Mouse (Mus musculus) neural tube, embryonic 14.5 days (tissue): ENCODE measurements around the gene Agbl3. TPM values are rescaled to one million over a fixed set of nuclear protein-coding genes. Genes with fewer than 3 reads are reported as not detected.

Source experiments
- ATAC-seq: fragments of 200-750 bp; cut with Nextera tagmentation; 2 replicates; pipeline ENCODE4 v1.8.0; 2017; ENCODE audit warnings: low read depth, mild to moderate bottlenecking, moderate TSS enrichment, moderate library complexity
- H3K27ac ChIP-seq: fragments of 300-500 bp; sonication (generic); 2 replicates; pipeline ENCODE4 v1.5.1; 2014; ENCODE audit warnings: low read depth, mild to moderate bottlenecking, control low read depth, low read length, moderate library complexity, mixed read lengths
- H3K27me3 ChIP-seq: fragments of 300-500 bp; sonication (generic); 2 replicates; pipeline ENCODE4 v1.6.1; 2014; ENCODE audit warnings: low read length; ENCODE audit not compliant: control insufficient read depth, insufficient read depth
- H3K36me3 ChIP-seq: fragments of 300-500 bp; sonication (generic); 2 replicates; pipeline ENCODE4 v1.6.1; 2014; ENCODE audit warnings: low read length, mixed read lengths; ENCODE audit not compliant: control insufficient read depth, insufficient read depth
- H3K4me1 ChIP-seq: fragments of 300-500 bp; sonication (generic); 2 replicates; pipeline ENCODE4 v1.6.1; 2014; ENCODE audit warnings: low read length; ENCODE audit not compliant: control insufficient read depth, insufficient read depth
- H3K4me2 ChIP-seq: fragments of 300-500 bp; sonication (generic); 2 replicates; pipeline ENCODE4 v1.6.1; 2014; ENCODE audit warnings: mild to moderate bottlenecking, low read depth, low read length, control low read depth
- H3K4me3 ChIP-seq: fragments of 300-500 bp; sonication (generic); 2 replicates; pipeline ENCODE4 v1.5.1; 2014; ENCODE audit warnings: low read depth, low read length, control low read depth, mixed read lengths
- H3K9ac ChIP-seq: fragments of 300-500 bp; sonication (generic); replicated peaks from 2 replicates; pipeline ENCODE4 v1.6.1; 2014; ENCODE audit warnings: low read depth, mild to moderate bottlenecking, control low read depth, low read length, mixed read lengths
- H3K9me3 ChIP-seq: fragments of 300-500 bp; sonication (generic); 2 replicates; pipeline ENCODE4 v1.6.1; 2016; ENCODE audit warnings: low read length; ENCODE audit not compliant: control insufficient read depth
- WGBS: fragments of 180-500 bp; shearing (Covaris S2); extraction: QIAGEN DNeasy Blood & Tissue Kit; methylation state at CpG from one replicate; pipeline ENCODE4 v1.1.7; 2014; 5-methylcytosine and 5-hydroxymethylcytosine counted together
- polyA plus RNA-seq: library from polyadenylated mRNA; unstranded; fragments of >200 nt; fragmentation: Nextera tagmentation; extraction: Ambion mirVana; gene quantifications from 2 replicates; pipeline ENCODE4 v1.2.1, GENCODE M21; 2014

Agbl3 gene
- polyA plus RNA-seq, 1 experiment from 2014 or later: 15.2 TPM

DNA sequence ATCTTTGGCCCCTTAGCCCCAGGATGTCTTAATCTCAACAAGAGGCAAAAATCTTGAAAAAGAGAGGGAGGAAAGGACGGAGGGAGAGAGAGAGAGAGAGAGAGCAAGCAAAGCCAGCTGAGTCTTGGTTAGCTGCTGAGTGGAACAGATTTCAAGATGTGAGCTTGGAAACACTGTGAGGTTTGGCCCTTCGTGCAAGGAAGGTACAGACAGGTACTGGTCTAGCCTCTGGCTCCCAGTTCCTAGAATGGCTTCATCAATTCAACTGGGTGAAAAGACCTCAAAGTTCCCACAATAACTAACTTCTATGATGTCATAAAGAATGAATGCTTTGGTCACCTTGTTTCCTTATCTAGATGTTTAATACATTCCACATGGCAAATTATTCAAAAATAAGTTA is 3.1 kb upstream of the Agbl3 start:
- no peak overlapping the region for H3K4me3 ChIP-seq
- WGBS: 78% methylated on average over 2 of the region's 2 CpGs
- no peak for ATAC-seq
- no peak overlapping the region for H3K4me2 ChIP-seq
- H3K9me3 ChIP-seq: no peaks in the 10 kb centered on the region
- H3K27me3 ChIP-seq: no peaks in the 10 kb centered on the region
- H3K36me3 ChIP-seq: no peaks in the 10 kb centered on the region
- H3K4me1 ChIP-seq: no peaks in the 10 kb centered on the region
- no peak overlapping the region for H3K9ac ChIP-seq
- no peak overlapping the region for H3K27ac ChIP-seq

DNA sequence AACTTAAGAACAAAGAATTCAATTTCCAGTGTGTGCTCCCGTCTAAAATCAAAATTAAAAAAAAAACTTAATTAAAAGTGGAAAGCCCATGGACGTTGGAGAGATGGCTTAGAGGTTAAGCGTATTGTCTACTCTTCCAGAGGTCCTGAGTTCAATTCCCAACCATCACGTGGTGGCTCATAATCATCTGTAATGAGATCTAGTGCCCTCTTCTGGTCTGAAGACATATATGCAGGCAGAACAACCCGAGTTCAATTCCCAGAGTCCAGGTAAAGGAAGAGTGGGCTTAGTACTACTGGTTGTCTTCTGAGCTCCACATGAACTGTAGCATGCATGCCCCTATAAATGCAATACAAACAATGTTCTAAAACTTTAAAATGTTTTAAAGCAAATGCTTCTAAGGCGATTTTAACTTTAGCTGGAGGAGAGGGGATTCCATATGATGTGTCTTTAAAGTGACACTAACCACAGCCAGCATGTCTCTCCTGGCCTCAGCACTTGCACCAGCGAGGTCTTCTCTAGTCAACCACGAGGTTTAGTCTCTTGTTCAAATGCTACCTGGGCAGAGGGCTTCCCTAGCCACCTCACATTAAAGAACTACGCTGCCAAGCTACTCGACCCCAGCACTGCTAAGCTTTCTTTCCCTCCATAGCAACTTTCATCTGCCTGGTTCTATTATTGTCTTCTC is 2.1 kb upstream of the Agbl3 start:
- H3K4me2 ChIP-seq: no peak overlapping the region
- H3K27me3 ChIP-seq: no peaks in the 10 kb centered on the region
- WGBS: 78% methylated on average over 10 of the region's 10 CpGs
- no peak overlapping the region for H3K4me3 ChIP-seq
- H3K9me3 ChIP-seq: no peaks in the 10 kb centered on the region
- no peak for ATAC-seq
- no peaks in the 10 kb centered on the region for H3K36me3 ChIP-seq
- H3K9ac ChIP-seq: no peak overlapping the region
- no peaks in the 10 kb centered on the region for H3K4me1 ChIP-seq
- no peak overlapping the region for H3K27ac ChIP-seq

- Histone ChIP-seq H3K4me3 (peak overlapping the region; percentile 67), H3K27me3 (no peaks in the 10 kb centered on the region), H3K9ac (peak overlapping the region; percentile 92), H3K27ac (peak overlapping the region; percentile 97), H3K4me1 (no peaks in the 10 kb centered on the region), H3K36me3 (0 out of 2 replicates have a peak, but pooled peaks cover 4% of the 10 kb centered on the region), H3K4me2 (peak overlapping the region; percentile 61), H3K9me3 (no peaks in the 10 kb centered on the region)
- 3% methylated on average over 13 of the region's 13 CpGs for WGBS
- ATAC-seq: no peak
Measured at GRCm38 (mm10) chr6:34780943-34781289, 684 bp downstream of the Agbl3 start.

- ATAC-seq: no peak
- 100% methylated on average over 1 of the region's 1 CpGs for WGBS
- Histone ChIP-seq H3K4me1 (no peaks in the 10 kb centered on the region), H3K9ac (no peak overlapping the region), H3K27me3 (no peaks in the 10 kb centered on the region), H3K27ac (no peak overlapping the region), H3K4me2 (no peak overlapping the region), H3K9me3 (no peaks in the 10 kb centered on the region), H3K36me3 (0 out of 2 replicates have a peak, but pooled peaks cover 4% of the 10 kb centered on the region), H3K4me3 (no peak overlapping the region)
Measured at GRCm38 (mm10) chr6:34782493-34782892, 2.3 kb downstream of the Agbl3 start.

- no peaks in the 10 kb centered on the region for H3K36me3 ChIP-seq
- no peak overlapping the region for H3K4me2 ChIP-seq
- 82% methylated on average over 3 of the region's 3 CpGs for WGBS
- H3K4me3 ChIP-seq: no peak overlapping the region
- no peak overlapping the region for H3K9ac ChIP-seq
- H3K27me3 ChIP-seq: no peaks in the 10 kb centered on the region
- H3K4me1 ChIP-seq: no peaks in the 10 kb centered on the region
- no peak for ATAC-seq
- no peak overlapping the region for H3K27ac ChIP-seq
- no peaks in the 10 kb centered on the region for H3K9me3 ChIP-seq
Measured at GRCm38 (mm10) chr6:34796881-34797280, 16.6 kb downstream of the Agbl3 start.

- no peaks in the 10 kb centered on the region for H3K36me3 ChIP-seq
- 86% methylated on average over 3 of the region's 3 CpGs for WGBS
- ATAC-seq: no peak
Measured at GRCm38 (mm10) chr6:34797887-34798286, 17.7 kb downstream of the Agbl3 start.

DNA sequence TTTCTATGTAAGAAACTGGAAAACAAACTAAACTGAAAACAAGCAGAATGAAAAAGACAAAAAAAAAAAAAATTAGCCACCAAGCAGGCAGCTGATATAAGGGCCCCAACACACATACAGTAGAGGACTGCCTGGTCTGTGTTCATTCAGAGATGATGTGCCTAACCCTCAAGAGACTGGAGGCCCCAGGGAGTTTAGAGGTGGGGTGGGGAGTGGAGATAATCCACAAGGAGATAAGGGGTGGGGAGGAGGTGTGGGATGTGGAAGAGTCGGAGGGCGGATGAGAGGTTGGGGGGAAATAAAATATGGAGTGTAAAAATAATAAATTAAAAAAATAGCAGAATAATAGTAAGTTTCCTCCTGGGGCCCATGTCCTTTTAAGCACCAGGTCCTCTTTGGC is 25.4 kb downstream of the Agbl3 start:
- H3K27me3 ChIP-seq: no peaks in the 10 kb centered on the region
- ATAC-seq: no peak
- H3K9me3 ChIP-seq: no peaks in the 10 kb centered on the region
- H3K4me2 ChIP-seq: no peak overlapping the region
- no peak overlapping the region for H3K4me3 ChIP-seq
- H3K4me1 ChIP-seq: no peaks in the 10 kb centered on the region
- no peaks in the 10 kb centered on the region for H3K36me3 ChIP-seq
- no peak overlapping the region for H3K9ac ChIP-seq
- WGBS: 88% methylated on average over 2 of the region's 2 CpGs
- no peak overlapping the region for H3K27ac ChIP-seq

More at GRCm38 (mm10) chr6:34797887-34798286, 17.7 kb downstream of the Agbl3 start:
- H3K4me1 ChIP-seq: no peaks in the 10 kb centered on the region
- no peaks in the 10 kb centered on the region for H3K9me3 ChIP-seq
- H3K27ac ChIP-seq: no peak overlapping the region
- no peak overlapping the region for H3K9ac ChIP-seq
- no peak overlapping the region for H3K4me2 ChIP-seq
- no peak overlapping the region for H3K4me3 ChIP-seq
- H3K27me3 ChIP-seq: no peaks in the 10 kb centered on the region

GRCm38 (mm10) chr6:34810651-34811050 is 30.4 kb downstream of the Agbl3 start:
- H3K9ac ChIP-seq: no peak overlapping the region
- H3K27ac ChIP-seq: no peak overlapping the region
- no peaks in the 10 kb centered on the region for H3K36me3 ChIP-seq
- 93% methylated on average over 4 of the region's 4 CpGs for WGBS
- no peaks in the 10 kb centered on the region for H3K9me3 ChIP-seq
- no peak overlapping the region for H3K4me2 ChIP-seq
- H3K27me3 ChIP-seq: no peaks in the 10 kb centered on the region
- H3K4me3 ChIP-seq: no peak overlapping the region
- ATAC-seq: no peak
- H3K4me1 ChIP-seq: no peaks in the 10 kb centered on the region

DNA sequence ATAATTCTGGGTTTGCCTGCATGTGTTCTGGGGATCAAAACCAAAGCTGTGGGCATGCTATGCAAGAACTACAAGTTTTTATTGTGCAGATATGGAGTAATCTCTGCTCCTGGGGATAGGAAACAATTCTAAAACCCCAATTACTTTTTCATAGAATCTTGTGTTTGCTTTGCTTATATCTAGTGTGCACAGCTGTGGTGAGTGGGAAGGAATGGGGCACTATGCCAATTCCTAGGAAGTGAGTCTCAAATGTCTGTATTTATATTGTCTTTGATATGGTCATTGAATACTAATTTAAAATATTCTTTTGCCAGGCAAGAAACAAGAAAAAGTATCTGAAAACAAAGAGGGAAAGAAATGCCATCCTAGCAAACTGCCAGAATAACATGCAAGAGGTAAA is 44.2 kb downstream of the Agbl3 start:
- H3K4me3 ChIP-seq: no peak overlapping the region
- H3K4me2 ChIP-seq: no peak overlapping the region
- no peaks in the 10 kb centered on the region for H3K4me1 ChIP-seq
- no peak overlapping the region for H3K9ac ChIP-seq
- H3K9me3 ChIP-seq: no peaks in the 10 kb centered on the region
- no peaks in the 10 kb centered on the region for H3K36me3 ChIP-seq
- no peak for ATAC-seq
- H3K27ac ChIP-seq: no peak overlapping the region
- no peaks in the 10 kb centered on the region for H3K27me3 ChIP-seq
